Mouse (Mus musculus) A20 (cell line): ENCODE measurements around the gene Astn2.

Experiments used
- DNase-seq: peaks from one replicate; pipeline ENCODE4 v3.0.0-alpha.2; 2011; ENCODE audit warnings: low read depth, low spot score

The Astn2 gene

GRCm38 (mm10) chr4:66170787-66171186, 233.6 kb downstream of the Astn2 start:
- DNase-seq, result no peak

DNA sequence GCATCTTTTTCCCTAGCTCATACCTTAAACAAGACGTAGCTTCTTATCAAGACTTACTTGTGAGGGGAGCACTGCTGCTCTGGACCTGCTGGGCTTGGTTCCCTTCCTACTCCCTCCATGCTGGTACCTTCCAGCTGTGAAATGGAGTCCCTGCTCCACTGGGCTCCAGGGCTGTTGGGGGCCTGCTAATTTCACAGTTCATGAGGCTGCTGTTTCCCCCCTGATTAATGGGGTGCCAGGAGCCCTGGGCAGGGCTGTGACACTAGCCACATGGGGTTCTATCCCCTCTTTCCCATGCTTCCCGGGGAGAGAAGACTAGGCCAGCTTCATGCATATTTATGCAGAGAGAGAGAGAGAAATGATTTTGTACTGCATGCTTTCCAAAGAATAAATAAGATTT, 234.9 kb downstream of the Astn2 start:
- no peak for DNase-seq

GRCm38 (mm10) chr4:66158714-66159113, 245.7 kb downstream of the Astn2 start:
- no peak for DNase-seq

GRCm38 (mm10) chr4:66157439-66158113, 246.8 kb downstream of the Astn2 start:
- no peak for DNase-seq

GRCm38 (mm10) chr4:66146546-66146945, 257.9 kb downstream of the Astn2 start:
- DNase-seq, result no peak

GRCm38 (mm10) chr4:66126181-66126580, 278.2 kb downstream of the Astn2 start:
- no peak for DNase-seq

GRCm38 (mm10) chr4:66122766-66123358, 281.5 kb downstream of the Astn2 start:
- no peak for DNase-seq

DNA sequence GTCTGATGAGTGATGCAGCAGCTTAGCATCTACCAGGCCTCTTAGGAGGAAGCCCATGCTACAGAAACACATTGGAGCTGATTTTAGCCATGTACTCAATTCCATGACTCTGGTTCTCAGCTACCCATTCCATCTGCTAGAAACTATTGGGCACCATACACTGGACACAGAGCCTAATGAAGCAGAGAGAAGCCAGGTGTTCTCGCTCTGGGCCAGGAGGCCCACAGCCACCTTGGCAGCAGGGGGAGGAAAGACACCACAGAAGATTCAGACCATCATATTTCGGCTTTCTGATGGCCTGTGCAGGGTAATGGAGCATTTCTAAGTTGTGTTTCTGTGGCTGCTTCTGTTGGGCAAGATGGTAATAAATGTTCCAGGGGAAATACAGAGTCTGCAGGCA, 290.2 kb downstream of the Astn2 start:
- no peak for DNase-seq

- DNase-seq, result no peak
Measured at GRCm38 (mm10) chr4:66102037-66102436, 302.4 kb downstream of the Astn2 start.

DNA sequence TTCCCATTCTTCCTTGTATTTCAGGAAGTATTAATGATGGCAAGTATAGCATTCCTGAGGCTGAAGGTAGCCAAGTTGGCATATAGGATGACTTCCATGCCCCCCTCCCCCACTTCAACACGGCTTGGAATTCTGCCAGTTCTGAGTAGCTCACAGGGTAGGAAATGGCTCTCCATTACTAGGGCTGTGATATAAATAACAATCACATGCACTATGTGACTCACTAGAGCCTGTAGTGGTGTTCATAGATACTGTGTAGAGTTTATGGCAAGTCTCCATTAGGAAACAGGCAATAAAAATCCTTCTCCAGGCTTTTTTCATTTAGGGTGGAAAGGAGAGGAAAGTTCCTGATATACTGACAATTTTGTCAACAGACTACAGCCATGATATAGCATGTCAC, 306.8 kb downstream of the Astn2 start:
- DNase-seq, result no peak

- no peak for DNase-seq
Measured at GRCm38 (mm10) chr4:66096104-66096503, 308.3 kb downstream of the Astn2 start.

DNA sequence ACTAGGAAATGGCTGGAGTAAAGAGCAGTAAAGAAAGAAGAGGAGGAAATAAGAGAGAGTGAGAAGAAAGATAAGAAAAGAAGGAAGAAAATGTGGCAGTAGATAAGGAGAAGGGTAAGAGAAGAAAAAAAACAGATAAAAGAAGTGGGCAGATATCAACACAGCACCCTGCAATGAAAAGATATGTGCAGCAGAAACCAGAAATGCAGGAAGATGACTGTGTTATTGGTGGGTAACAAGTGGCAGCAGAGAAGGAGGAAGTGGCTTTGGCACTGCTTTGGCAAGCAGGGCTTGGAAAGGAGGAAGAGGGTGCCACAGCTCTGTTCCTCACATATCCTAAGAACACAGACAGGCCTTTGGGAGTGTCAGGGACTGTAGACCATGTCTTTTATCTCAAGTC, 347.2 kb downstream of the Astn2 start:
- DNase-seq, result no peak

DNA sequence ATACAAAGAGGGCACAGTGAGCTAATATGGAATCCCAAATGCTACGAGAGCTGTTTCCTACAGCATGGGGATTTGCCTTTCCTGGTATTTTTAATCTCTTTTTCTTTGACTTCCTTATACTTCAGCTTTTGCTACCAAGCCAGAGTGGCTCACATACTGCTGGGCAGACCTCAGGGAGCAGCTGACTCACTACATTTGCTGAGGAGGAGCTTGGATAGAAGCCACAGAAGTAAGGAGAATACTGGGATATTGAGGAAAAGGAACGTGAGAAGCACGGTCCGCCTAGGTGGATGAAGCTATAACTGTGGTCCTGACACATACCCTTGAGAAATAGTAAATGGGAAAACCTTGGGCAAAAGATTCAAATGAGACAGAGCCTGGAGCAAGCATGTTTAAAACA, 348.7 kb downstream of the Astn2 start:
- no peak for DNase-seq

DNA sequence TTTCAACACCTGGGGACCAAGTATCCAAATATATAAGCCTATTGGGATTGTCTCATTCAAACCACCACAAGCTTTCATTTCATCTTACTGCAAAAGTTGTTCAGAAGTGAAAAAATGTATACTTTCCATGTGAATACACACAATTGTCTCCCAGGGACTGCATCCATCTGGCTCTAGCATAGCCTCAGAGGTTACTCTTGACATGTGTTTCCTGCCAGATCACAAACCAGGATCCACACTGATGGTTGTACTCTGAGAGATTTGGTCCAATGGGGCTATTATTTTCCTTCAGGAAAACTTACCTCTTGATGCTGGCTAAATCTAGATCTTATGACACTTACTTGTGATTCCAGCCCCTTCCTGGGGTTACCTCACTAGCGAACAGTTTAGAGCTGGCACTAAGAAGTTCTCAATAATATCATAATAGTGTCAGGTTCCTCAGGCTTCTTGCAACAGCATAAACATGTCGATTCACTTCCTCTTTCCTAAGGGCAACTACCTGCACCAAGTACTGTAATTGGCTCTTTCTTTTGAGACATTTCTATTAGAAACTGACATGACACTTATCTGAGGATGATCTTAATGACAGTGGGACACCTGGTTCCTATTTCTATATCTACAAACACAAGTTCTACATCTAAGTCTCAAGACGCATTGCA, 361.3 kb downstream of the Astn2 start:
- no peak for DNase-seq

- no peak for DNase-seq
Measured at GRCm38 (mm10) chr4:66033826-66034225, 370.6 kb downstream of the Astn2 start.

GRCm38 (mm10) chr4:66031320-66031870, 373.0 kb downstream of the Astn2 start:
- DNase-seq, result no peak

GRCm38 (mm10) chr4:66029901-66030300, 374.5 kb downstream of the Astn2 start:
- DNase-seq, result no peak

DNA sequence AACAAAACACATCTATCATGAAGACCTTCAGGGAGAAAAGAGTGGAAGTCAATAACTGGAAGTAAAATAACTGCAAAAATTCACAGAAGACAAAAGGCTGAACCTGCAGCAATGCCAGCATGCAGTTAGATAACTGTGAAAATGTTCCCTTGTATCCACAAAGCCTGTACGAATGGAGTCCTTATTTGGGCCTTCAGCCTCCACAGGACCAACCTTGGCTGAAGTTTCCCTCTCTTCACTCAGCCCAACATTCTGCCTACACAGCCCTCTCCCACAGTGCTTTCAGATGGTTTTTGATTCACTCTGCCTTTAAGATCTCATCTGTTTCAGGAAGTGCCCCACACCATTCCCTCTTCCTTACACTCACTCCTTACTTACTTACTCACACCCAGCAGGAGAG, 376.5 kb downstream of the Astn2 start:
- no peak for DNase-seq

DNA sequence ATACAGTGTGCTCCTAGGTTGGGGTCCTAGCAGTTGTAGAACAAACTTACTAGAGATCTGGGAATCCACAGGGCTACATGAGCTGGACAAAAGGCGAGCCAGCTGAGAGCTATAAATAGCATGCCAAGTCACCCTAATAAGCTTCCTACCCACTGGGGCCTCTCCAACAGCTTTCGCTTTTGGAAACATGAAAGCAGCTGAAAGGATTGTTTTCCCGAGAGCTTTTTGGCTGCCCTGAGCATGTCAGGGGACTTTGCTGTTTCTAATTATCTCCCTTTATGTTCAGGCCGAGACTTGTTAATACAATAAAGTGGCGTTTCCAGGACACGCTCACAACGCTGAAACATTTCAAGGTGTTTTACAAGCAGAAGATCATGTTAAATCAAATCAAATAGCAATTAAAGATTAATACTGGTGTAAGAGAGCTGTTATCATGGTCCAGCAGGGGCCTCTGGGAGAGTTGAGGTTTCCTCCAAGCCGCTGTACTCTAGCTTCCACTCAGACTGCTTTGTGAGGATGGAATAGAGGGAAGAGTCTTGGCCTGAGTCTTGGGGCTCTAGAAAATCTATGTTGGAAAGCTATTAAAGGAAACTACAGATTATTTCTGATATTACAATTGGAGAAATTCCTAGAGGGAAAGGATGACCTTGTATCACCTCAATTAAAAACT, 378.9 kb downstream of the Astn2 start:
- DNase-seq, result no peak

DNA sequence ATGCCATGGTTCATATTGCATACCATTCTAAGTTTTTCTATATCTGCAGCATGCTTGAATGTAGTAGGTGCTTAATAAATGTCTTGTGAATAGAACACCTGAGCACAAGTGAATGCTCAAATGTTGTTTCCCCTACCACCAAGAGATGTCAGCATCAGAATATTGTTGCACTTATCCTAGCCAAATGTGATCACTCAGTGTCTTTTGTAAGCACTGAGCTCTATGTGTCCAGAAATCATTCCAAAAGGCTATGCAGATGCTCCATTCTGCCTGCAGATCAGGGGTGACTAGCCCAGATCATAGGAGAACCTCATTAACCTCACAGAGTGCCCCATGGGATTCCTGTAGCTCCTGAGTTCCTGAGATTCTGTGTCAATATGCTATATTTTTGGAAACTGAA, 401.5 kb downstream of the Astn2 start:
- no peak for DNase-seq

DNA sequence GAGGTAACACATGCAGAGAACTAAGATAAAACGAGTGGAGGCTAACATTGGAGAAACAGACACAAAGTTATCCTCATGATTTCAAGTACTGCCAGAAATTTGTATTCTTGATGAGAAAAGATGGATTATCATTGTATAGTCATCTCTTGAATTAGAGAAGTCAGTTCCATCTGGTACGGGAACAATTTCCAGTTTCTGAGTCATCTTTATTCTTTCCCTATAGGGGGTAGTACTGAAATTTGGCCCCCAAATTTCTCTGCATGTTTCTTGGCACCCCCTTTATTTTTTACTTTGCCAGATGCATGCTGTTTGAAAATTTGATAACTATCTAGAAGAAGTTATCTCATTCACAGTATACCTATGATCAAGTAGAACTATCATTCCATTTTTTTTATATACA, 420.8 kb downstream of the Astn2 start:
- no peak for DNase-seq

GRCm38 (mm10) chr4:65982882-65983281, 421.5 kb downstream of the Astn2 start:
- no peak for DNase-seq
